Mouse (Mus musculus) cerebellum, adult 2 months (tissue): ENCODE measurements around the gene Fndc7.

Source experiments
- CTCF ChIP-seq: fragments of 200-500 bp; IDR thresholded peaks from 2 replicates; pipeline ENCODE4 v1.5.1; 2011; ENCODE audit warnings: low read depth, mild to moderate bottlenecking, control low read depth, low read length, moderate library complexity, borderline replicate concordance; ENCODE audit not compliant: insufficient read depth
- POLR2A ChIP-seq: fragments of 200-500 bp; IDR thresholded peaks from 2 replicates; pipeline ENCODE4 v1.6.1; 2011; ENCODE audit warnings: low read length, control low read depth, borderline replicate concordance; ENCODE audit not compliant: insufficient read depth

DNA sequence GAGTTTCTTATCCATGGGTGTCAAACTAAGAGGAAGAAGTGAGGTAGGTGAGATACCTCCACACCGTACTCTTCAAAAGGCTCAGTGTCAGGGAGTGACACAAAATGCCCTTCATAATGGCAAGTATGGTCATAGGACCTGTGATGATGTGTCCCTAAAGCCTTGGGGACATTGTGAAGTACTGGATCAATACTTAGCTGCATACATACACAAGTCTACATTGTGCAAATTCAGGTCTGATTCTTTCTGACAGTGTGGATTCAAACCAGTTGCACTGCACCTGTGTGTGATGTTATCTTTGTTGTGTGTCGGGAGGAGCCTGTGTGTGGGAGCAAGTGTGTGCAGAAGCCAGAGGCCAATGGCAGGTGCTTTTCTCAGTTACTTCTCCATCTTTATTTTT, 38.7 kb downstream of the Fndc7 start:
- TF ChIP-seq CTCF (no peak), POLR2A (no peak)
